In genomic region chr3:89772588-89772967, GRCm38 (mm10) we compare ENCODE assay signal across 8 mouse cellular contexts. TPM values are rescaled to one million over a fixed set of nuclear protein-coding genes. Genes with fewer than 3 reads are reported as not detected.
A peak's percentile ranks its signal among the peaks of the same experiment; 100 is the strongest.
DNase-seq lines count a peak whose midpoint lies in the region; ATAC-seq and TF ChIP-seq lines count a peak whose summit lies in the region.

No protein-coding gene starts in this region.

- H3K4me2 ChIP-seq in lung, embryonic 14.5 days, result peak overlapping the region; percentile 94

- WGBS in lung, embryonic 14.5 days, result 1% methylated on average over 17 of the region's 17 CpGs

- peak; percentile 89 for DNase-seq in MEL-GATA-1-ER (ENCODE audit: extremely low read depth, low read depth)
- DNase-seq in cerebellum, adult 8-10 months, result peak; percentile 89
- peak; percentile 94 for DNase-seq in forelimb bud, embryonic 11.5 days (ENCODE audit: low read depth, low spot score)
- DNase-seq in heart, postnatal 4 days, result peak; percentile 88
- peak; percentile 84 to 86 for DNase-seq in layer of hippocampus, adult 8-10 months (ENCODE audit: low spot score in 2 of 2)
- DNase-seq in lung, embryonic 14.5 days, result peak; percentile 93
- DNase-seq in testis, postnatal 14 days (ENCODE audit: low spot score), result peak; percentile 80

- peak overlapping the region; percentile 96 for H3K27ac ChIP-seq in lung, embryonic 14.5 days (ENCODE audit: low read depth)

- H3K27me3 ChIP-seq in lung, embryonic 14.5 days (ENCODE audit: insufficient read depth, low read length), result no peaks in the 10 kb centered on the region

- peak; percentile 98 for TF ChIP-seq CTCF in lung, embryonic 14.5 days (IDR thresholded peaks at IDR 0.05; ENCODE audit: low read depth)

- H3K9me3 ChIP-seq in lung, embryonic 14.5 days (ENCODE audit: low read depth, low read length), result no peaks in the 10 kb centered on the region

- ATAC-seq in lung, embryonic 14.5 days (ENCODE audit: insufficient read depth), result peak; percentile 67
- ATAC-seq in neutrophil, adult 5-6 weeks (ENCODE audit: extremely low read depth, insufficient number of reproducible peaks, low FRiP score, poor library complexity, severe bottlenecking), result peak; percentile 81

- H3K4me1 ChIP-seq in lung, embryonic 14.5 days (ENCODE audit: insufficient read depth), result 0 out of 2 replicates have a peak, but pooled peaks cover 6% of the 10 kb centered on the region

- peaks cover 24% of the 10 kb centered on the region for H3K36me3 ChIP-seq in lung, embryonic 14.5 days (ENCODE audit: insufficient read depth)

- peak overlapping the region; percentile 93 for H3K9ac ChIP-seq in lung, embryonic 14.5 days

- H3K4me3 ChIP-seq in lung, embryonic 14.5 days (ENCODE audit: low read depth, low read length), result peak overlapping the region; percentile 98

RNA-seq across cellular contexts. Expression of gene Ube2q1, which starts 0.8 kb away (rescaled TPM):
- total RNA-seq in heart, postnatal 4 days (2021), result 10 to 100 TPM; 37.9 to 40.0 TPM
- 10 to 100 TPM; 87.9 to 97.5 (median 92.1) TPM for total RNA-seq in layer of hippocampus, adult 8-10 months (2022)
- 21.7 and 22.8 TPM in 2 replicates for polyA plus RNA-seq in lung, embryonic 14.5 days (2014; fragmentation: Nextera tagmentation; extraction: Ambion mirVana)
- total RNA-seq in neutrophil, adult 5-6 weeks (2017), result 167 and 174 TPM in 2 replicates

RNA-seq across cellular contexts. Expression of gene Chrnb2, which starts 8.1 kb away (rescaled TPM):
- total RNA-seq in heart, postnatal 4 days (2021), result under 1 TPM; 0.09 to 0.17 TPM
- 10 to 100 TPM; 27.6 to 32.5 (median 30.3) TPM for total RNA-seq in layer of hippocampus, adult 8-10 months (2022)
- 0.47 and 0.63 TPM in 2 replicates for polyA plus RNA-seq in lung, embryonic 14.5 days (2014; fragmentation: Nextera tagmentation; extraction: Ambion mirVana)
- 2.0 and 2.1 TPM in 2 replicates for total RNA-seq in neutrophil, adult 5-6 weeks (2017)

RNA-seq across cellular contexts. Expression of gene Adar, which starts 57.8 kb away (rescaled TPM):
- 10 to 100 TPM; 20.4 to 21.5 TPM for total RNA-seq in heart, postnatal 4 days (2021)
- total RNA-seq in layer of hippocampus, adult 8-10 months (2022), result 100 to 1,000 TPM; 112 to 157 (median 131) TPM
- polyA plus RNA-seq in lung, embryonic 14.5 days (2014; fragmentation: Nextera tagmentation; extraction: Ambion mirVana), result 12.4 and 12.8 TPM in 2 replicates
- total RNA-seq in neutrophil, adult 5-6 weeks (2017), result 114 and 118 TPM in 2 replicates

RNA-seq across cellular contexts. Expression of gene She, which starts 58.6 kb away (rescaled TPM):
- total RNA-seq in heart, postnatal 4 days (2021), result 10 to 100 TPM; 23.5 to 23.8 TPM
- total RNA-seq in layer of hippocampus, adult 8-10 months (2022), result 1 to 10 TPM; 2.9 to 5.3 (median 3.6) TPM
- polyA plus RNA-seq in lung, embryonic 14.5 days (2014; fragmentation: Nextera tagmentation; extraction: Ambion mirVana), result 11.7 and 12.1 TPM in 2 replicates
- 0.23 and 0.25 TPM in 2 replicates for total RNA-seq in neutrophil, adult 5-6 weeks (2017)

Comparison
In these comparisons a context has a peak if more than half of its experiments do, and no peak if none do; other contexts are left out.
1. Peak in every context shown above with its lines: DNase-seq, ATAC-seq, H3K4me3 ChIP-seq and H3K27ac ChIP-seq.